Mouse (Mus musculus) CD8-positive naive resting alpha-beta T cell, adult 2 months (primary cell): ENCODE measurements around the gene Fbxo36.

Source experiments
- DNase-seq, 2 experiments: peaks; one replicate each; pipeline ENCODE4 v3.0.0; 2022; ENCODE audit warnings: low read depth in 2 of 2, low spot score in 2 of 2

Gene Fbxo36

DNA sequence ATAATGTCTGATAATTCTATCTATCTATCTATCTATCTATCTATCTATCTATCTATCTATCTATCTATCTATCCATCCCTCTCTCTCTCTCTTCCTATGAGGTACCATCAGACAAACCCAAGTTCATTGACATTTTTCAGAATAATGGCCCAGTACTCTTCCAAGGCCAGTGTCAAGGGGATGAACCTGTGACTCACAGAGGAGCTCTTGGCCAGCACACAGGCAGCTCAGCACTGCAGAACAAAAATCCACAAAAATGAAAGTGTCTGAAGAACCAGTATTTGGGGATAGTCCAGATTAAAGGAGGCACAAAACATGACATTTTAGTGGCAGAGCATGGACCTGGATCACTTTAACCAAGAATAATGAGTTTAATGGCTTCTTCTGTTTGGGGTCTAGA, 103.0 kb downstream of the Fbxo36 start:
- DNase-seq = no peak

DNA sequence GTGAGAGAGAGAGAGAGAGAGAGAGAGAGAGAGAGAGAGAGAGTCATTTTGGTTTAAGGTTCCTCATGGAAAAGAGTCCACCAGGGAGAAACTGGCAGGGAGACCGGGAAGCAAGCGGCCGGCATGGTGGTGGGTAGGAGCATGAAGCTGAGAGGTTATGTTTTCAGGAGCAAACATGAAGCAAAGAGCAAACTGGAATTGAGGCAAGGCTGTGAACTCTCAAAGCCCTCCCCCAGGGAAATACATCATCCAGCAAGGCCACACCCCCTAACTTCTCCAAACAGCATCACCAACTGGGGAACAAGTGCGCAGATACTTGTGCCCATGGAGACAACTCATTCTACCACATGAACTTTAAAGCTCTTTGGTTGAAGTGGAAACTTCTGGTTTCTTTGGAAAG, 103.9 kb downstream of the Fbxo36 start:
- no peak for DNase-seq

DNA sequence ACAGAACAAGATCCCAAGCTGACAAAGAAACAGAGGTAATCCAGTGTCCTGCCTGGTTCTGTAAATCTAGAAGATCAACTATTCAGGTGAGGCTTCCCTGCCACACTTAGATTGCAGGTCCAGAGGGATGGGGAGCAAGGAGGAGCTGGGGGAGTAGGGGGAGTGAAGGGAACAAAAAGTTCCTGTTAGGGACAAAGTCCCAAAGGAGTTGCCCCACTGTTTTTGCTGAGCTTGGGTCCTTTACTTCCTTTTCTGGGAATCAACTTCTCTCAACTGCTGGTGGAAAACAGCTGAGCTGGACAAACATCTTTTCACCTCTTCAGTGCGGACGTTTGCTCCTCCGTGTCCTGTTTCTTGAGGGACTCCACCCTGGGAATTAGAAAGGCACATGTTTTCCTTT, 106.3 kb downstream of the Fbxo36 start:
- DNase-seq = no peak

DNA sequence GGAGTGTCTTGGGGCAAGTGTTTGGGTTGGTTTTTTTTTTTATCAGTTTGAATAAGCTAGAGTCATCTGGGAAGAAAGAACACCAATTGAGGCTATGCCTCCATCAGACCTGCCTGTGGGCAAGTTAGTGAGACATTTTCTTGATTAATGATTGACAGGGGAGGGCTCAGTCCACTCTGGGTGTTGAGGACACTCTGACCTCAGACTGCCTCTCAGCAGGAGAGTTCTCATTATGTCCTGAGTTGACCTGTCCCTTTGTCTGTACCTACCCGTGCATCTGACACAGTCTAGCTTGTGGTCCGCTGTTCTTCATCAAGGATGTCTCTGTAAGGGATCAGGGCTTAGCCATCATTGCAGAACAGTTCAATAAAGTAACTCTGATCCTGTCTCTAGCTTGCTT, 107.7 kb downstream of the Fbxo36 start:
- DNase-seq = no peak
